Mouse (Mus musculus): ENCODE results near the gene Hif3a.
"Not testable (repeated sequence)": the region's sequence is repeated elsewhere in the genome, so short reads cannot be mapped to it uniquely, and the experiment has no call there.

Hif3a gene

GRCm38 (mm10) chr7:17062389-17062788, at the start of gene Hif3a:
TSS of gene Hif3a (minus strand) at chr7:17062427.
- DNase-seq (ENCODE audit: low read depth, low spot score), result no peak

DNA sequence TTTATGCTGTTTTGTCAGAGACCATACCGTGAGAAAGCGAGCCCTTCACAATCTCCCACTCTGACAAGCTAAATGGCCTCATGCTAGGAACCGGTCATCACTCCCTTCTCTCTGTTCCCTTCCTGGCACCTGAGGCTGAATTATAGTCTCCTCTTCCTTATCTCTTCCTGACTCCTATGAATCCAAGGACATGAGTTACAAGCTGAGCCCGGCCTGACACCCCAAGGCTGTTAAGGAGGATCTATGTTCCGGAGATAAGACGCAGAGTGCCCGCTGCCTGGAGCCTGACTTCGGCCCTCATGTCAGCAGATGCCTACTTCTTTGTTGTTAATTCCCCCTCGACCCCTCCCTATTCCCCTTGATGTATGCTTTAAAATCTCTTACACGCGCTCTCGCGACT, 39.4 kb upstream of the Hif3a start:
- not testable (repeated sequence) for DNase-seq (ENCODE audit: low read depth, low spot score)

DNA sequence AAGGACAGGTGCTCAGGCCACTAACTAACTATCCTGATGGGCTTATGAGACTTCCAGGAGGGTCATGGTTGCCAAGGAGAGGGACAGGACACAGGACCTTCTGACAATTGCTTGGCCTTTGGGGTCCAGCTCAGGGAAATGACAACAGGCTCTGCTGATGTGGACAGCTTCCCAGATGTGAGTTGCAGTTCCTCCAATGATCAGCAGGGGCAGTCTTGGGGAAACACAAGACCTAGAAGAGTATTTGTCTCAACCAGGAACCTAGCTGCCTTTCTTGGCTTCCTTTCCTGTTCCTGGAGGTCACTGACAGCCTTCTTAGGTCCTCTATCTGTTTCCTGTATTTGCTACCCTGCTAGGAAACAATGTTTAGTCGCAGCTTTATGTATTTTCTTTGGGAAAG, 29.1 kb upstream of the Hif3a start:
- DNase-seq (ENCODE audit: low read depth, low spot score), result peak; percentile 64

GRCm38 (mm10) chr7:17090058-17090585, 27.9 kb upstream of the Hif3a start:
- no peak for DNase-seq (ENCODE audit: low read depth, low spot score)

GRCm38 (mm10) chr7:17087731-17088130, 25.5 kb upstream of the Hif3a start:
- DNase-seq (ENCODE audit: low read depth, low spot score), result no peak

GRCm38 (mm10) chr7:17082766-17083165, 20.5 kb upstream of the Hif3a start:
- DNase-seq (ENCODE audit: low read depth, low spot score), result no peak

GRCm38 (mm10) chr7:17078076-17078654, 15.9 kb upstream of the Hif3a start:
- no peak for DNase-seq (ENCODE audit: low read depth, low spot score)

GRCm38 (mm10) chr7:17076542-17076941, 14.3 kb upstream of the Hif3a start:
- DNase-seq (ENCODE audit: low read depth, low spot score), result no peak

DNA sequence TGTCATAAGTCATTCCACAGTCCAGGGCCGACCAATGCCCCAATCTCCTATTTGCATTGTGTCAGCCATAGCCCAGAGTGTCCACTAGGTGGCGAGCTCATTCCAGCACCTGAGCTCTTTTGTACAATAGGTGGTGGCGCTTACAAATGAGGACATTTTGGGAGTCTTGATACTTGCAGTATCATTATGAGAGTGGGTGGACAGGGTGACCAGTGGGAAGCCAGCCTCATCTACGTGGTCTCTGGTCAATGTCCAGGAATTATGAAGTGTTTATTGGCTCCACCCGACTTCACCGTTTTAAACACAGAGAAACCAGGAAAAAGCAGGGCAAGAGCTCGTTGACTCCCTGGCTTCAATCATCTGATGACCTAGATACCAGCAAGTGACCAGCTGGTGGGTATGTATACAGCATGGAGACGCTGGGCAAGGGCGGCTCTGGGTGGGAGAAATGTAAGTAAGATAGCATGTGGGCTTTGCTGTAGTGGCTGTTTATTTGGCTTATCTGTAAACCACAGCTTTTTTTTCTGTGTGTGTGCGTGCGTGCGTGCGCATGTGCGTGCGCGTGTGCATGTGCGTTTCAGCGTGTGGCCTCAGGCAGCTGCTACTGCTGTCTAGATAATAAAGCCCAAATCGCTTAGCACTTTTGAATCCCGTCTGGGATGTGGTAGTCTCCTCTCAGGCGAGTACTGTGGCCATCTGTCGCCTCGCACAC, 11.8 kb upstream of the Hif3a start, which contains the start of gene Psg16:
TSS of gene Psg16 (plus strand) at position 137 of the 712 bp plus-strand sequence.
- DNase-seq (ENCODE audit: low read depth, low spot score), result peak; percentile 78

GRCm38 (mm10) chr7:17073513-17073903, 11.3 kb upstream of the Hif3a start:
- DNase-seq (ENCODE audit: low read depth, low spot score), result no peak

- DNase-seq (ENCODE audit: low read depth, low spot score), result not testable (repeated sequence)
Measured at GRCm38 (mm10) chr7:17067651-17068050, 5.4 kb upstream of the Hif3a start.

GRCm38 (mm10) chr7:17067000-17067399, 4.8 kb upstream of the Hif3a start:
- no peak for DNase-seq (ENCODE audit: low read depth, low spot score)

DNA sequence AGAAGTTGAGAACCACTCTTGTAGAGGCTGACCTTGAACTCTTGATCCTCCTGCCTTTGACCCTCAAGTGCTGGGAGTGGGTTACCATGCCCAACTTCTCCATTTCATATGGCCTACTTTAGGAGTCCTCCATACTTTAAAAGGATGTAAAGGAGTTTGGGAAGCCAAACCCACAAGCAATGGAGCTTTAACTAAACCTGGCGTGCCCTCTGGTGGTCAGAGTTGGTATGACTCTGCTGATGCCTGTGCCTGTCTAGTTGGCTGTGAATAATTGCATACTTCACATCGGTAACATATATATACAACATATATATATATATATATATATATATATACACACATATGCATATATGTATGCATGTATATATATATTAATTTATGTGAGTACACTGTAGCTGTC, 4.2 kb upstream of the Hif3a start:
- peak; percentile 83 for DNase-seq (ENCODE audit: low read depth, low spot score)

- DNase-seq (ENCODE audit: low read depth, low spot score), result no peak
Measured at GRCm38 (mm10) chr7:17065620-17066019, 3.4 kb upstream of the Hif3a start.

DNA sequence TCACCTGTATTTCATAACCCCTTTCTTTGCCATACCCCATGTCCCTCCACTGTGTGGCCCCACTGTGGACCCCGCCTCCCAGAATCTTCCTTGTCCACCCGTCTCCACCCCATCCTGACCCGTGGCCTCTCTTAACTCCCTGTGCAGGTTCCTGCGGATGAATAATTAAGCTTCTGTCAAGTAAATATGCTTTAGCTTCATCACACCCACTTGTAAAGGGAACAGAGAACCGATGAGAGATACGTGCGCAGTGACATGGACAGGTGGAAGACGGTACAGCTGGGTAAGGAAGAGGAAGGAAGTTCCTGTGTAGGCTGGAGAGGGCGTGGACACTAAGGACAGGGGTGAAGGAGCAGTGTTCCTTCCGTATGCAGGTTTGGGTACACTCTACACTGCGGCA, 618 bp upstream of the Hif3a start:
- DNase-seq (ENCODE audit: low read depth, low spot score), result no peak

- DNase-seq (ENCODE audit: low read depth, low spot score), result peak; percentile 41
Measured at GRCm38 (mm10) chr7:17060782-17061605, 1.2 kb downstream of the Hif3a start.

DNA sequence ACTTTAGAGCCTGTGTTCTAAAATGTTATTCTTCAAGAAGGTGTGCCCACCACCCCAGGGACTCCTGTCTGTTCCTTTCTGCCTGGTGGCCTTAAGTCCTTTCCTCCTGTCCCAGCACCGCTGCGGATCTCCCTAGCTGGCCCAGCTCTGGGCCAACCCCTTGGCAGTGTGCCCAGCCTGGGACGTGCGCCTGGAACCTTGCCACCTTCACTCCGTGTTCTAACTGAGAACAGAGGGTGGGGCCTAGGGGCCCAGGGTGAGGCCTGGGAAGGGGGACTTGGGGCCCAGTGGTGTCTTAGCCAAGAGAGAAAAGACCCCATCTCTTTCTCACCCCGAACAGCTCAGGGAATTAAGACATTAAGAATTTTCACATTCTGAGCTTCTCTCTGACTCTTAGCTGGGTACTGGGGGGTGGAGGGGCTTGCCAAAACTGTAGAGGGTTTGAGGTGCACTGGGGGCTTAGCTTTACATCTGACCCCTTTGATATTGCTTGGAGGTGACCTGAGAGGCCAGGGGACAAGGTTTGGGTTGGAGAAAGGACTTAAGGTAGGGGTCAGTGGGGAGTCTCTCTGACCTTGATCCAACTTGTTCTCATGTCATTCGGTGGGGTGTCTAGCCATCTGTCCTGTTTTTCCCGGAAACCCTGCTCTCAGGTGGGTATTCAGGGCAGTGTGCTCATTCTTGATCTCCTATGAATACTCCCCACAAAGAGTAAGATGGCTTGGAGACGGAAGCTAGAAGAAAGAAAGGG, 2.0 kb downstream of the Hif3a start:
- peak; percentile 64 for DNase-seq (ENCODE audit: low read depth, low spot score)

GRCm38 (mm10) chr7:17059463-17059844, 2.8 kb downstream of the Hif3a start:
- peak; percentile 53 for DNase-seq (ENCODE audit: low read depth, low spot score)

GRCm38 (mm10) chr7:17058816-17059462, 3.3 kb downstream of the Hif3a start:
- peak; percentile 53 for DNase-seq (ENCODE audit: low read depth, low spot score)

- DNase-seq (ENCODE audit: low read depth, low spot score), result peak; percentile 75
Measured at GRCm38 (mm10) chr7:17058071-17058689, 4.0 kb downstream of the Hif3a start.

All from CD4-positive, CD25-positive, alpha-beta regulatory T cell, adult 2 months (primary cell).